Mouse (Mus musculus): ENCODE data around the gene Bicra.
A peak's percentile ranks its signal among the peaks of the same experiment; 100 is the strongest.

The Bicra gene

GRCm38 (mm10) chr7:16014521-16015175, 33.1 kb downstream of the Bicra start:
- peak; percentile 36 to 39 for DNase-seq (ENCODE audit: low spot score in 2 of 2)

- DNase-seq (ENCODE audit: low spot score in 2 of 2), result no peak
Observed at GRCm38 (mm10) chr7:16013722-16014275, 33.9 kb downstream of the Bicra start.

DNA sequence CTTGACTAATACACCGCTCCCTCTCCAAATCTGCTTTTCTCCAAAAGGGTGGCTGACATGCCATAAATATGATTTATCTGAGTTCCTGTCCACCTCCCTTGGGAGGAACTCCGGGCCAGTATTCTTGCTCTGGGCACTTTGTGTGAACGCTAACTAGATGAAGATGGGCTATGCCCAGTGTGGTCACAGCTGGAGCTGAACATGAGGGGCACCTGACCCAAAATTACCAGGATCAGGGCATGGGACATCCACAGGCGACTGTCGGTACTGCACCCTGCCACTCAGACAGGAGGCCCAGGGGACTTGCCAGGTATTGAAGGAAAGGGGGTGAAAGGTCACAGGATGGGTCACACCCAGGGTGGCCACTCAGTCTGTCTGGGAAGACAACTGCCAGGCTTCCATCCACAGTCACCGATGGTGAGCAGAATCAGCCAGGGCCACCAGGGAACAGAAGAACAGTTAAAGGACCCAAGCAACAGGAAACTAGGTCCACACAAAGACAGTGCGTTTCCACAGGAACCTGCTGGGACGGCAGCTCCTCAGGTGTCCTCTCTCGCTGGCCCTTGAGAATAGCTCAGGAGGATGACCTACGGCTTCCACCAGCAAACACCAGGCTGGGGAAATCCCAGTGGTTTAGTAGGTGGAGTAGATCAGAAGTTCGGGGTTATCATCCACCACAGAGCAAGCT, 35.0 kb downstream of the Bicra start:
- no peak for DNase-seq (ENCODE audit: low spot score in 2 of 2)

GRCm38 (mm10) chr7:16011418-16012085, 36.2 kb downstream of the Bicra start:
- DNase-seq (ENCODE audit: low spot score in 2 of 2), result no peak

GRCm38 (mm10) chr7:16010649-16011048, 37.1 kb downstream of the Bicra start:
- no peak for DNase-seq (ENCODE audit: low spot score in 2 of 2)

- DNase-seq (ENCODE audit: low spot score in 2 of 2), result no peak
Observed at GRCm38 (mm10) chr7:16009636-16010035, 38.1 kb downstream of the Bicra start.

DNA sequence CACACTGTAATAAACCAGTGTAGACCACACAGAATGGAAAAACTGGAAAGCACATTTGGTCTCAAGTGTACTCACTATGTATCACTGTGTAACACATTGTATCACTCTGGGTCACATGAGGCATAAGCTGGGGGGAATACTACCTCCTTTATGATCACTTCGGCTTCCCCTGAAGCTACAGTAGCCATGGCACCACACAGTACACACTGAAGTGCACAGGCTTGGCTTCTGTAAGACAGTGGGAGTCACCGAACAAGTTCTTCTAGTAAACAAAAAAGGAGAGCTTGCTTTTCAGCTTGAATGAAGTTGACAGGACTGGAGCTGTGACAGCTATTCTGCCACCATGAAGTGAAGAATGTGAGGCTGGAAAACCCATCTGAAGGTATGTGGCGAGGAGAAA, 42.7 kb downstream of the Bicra start:
- no peak for DNase-seq (ENCODE audit: low spot score in 2 of 2)

GRCm38 (mm10) chr7:16004177-16004856, 43.4 kb downstream of the Bicra start:
- DNase-seq (ENCODE audit: low spot score in 2 of 2), result no peak

- no peak for DNase-seq (ENCODE audit: low spot score in 2 of 2)
Observed at GRCm38 (mm10) chr7:16003032-16003431, 44.7 kb downstream of the Bicra start.

- DNase-seq (ENCODE audit: low spot score in 2 of 2), result peak in 1 of 2 experiments; percentile 27
Observed at GRCm38 (mm10) chr7:16002171-16002570, 45.5 kb downstream of the Bicra start.

DNA sequence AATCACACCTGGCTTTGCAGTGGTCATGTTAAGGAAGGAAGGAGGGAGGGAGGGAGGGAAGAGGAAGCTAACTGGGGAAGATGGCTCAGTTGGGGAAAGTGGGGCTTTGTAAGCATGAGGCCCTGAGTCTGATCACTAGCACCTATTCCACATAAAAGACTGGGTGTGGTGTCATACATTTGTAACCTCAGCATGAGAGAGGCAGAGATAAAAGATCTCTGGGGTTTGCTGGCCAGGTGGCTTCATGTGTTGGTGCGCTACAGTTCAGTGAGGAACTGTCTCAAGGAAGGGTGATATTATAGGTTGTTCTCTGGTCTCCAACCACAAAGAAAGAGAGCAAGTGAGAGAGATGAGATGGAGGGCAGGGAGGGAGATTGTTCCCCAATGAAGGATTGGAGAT, 46.0 kb downstream of the Bicra start:
- peak in 1 of 2 experiments; percentile 29 for DNase-seq (ENCODE audit: low spot score in 2 of 2)

GRCm38 (mm10) chr7:15993789-15994188, 53.9 kb downstream of the Bicra start:
- no peak for DNase-seq (ENCODE audit: low spot score in 2 of 2)

DNA sequence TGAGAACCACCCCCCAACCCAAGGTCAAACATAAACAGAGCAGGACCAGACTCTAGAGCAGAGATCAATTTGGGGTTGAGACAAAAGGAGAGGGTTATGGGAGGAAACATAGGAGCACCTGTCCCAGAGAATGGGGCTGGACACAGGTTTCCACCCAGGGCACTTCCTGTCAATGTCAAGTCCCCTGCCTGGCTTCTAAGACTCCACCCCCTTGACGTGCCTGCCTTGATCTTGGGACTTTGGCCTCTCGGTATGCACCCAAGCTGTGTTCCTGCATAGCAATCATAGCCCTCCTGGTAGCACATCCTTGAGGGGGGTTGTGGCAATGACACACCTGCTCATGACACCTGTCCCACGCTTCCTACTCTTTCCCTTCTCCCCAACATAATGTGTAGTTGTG, 54.6 kb downstream of the Bicra start:
- no peak for DNase-seq (ENCODE audit: low spot score in 2 of 2)

GRCm38 (mm10) chr7:15991764-15992163, 56.0 kb downstream of the Bicra start:
- DNase-seq (ENCODE audit: low spot score in 2 of 2), result no peak

- DNase-seq (ENCODE audit: low spot score in 2 of 2), result no peak
Observed at GRCm38 (mm10) chr7:15987661-15988356, 59.9 kb downstream of the Bicra start.

GRCm38 (mm10) chr7:15982729-15983407, 64.9 kb downstream of the Bicra start:
- peak; percentile 41 to 60 for DNase-seq (ENCODE audit: low spot score in 2 of 2)

DNA sequence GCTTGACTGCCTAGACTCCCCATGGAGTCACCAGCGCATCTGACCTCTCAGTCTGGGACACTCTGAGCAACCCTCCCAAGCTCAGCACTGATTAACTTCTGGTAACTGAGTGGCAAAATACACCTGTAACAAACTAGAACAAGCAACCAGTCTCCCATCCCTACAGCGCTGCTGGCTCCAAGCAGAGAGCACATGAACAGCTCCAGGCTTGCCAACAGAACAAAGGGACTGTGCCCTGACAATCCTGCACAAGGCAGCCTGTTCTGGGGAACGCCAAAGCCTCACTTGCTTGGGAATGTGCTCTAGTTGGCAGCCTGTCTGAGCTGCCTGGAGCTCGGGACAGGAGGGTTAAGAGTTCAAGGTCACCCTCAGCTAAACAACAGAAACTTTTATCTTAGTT, 66.2 kb downstream of the Bicra start:
- DNase-seq (ENCODE audit: low spot score in 2 of 2), result no peak

GRCm38 (mm10) chr7:15980246-15980645, 67.5 kb downstream of the Bicra start:
- DNase-seq (ENCODE audit: low spot score in 2 of 2), result no peak

GRCm38 (mm10) chr7:15975904-15976303, 71.8 kb downstream of the Bicra start:
- DNase-seq (ENCODE audit: low spot score in 2 of 2), result no peak

- DNase-seq (ENCODE audit: low spot score in 2 of 2), result no peak
Observed at GRCm38 (mm10) chr7:15975451-15975850, 72.3 kb downstream of the Bicra start.

DNA sequence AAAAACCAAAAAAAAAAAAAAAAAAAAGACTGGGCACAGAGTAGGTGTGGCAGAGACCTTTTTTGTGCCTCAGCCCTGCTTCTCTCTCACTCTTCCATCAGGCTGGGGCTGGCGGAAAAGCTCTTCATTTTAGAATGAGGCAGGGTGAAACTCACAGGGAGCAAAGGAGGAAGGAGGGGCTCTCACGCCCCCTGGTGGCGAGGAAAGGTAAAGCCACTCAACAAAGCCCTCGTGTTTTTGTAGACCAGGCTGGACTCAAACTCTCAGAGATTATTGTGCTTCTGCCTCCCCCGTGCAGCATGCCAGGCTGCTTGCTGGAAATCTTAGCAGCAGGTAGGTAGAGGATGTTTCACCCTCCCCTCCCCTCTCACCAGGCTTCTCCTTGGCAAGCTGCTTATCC, 73.0 kb downstream of the Bicra start:
- DNase-seq (ENCODE audit: low spot score in 2 of 2), result peak; percentile 42 to 59

Measured in spleen, postnatal 36 days (tissue).